Mouse (Mus musculus): ENCODE results near the gene Gm20403. TPM values are rescaled to one million over a fixed set of nuclear protein-coding genes. Genes with fewer than 3 reads are reported as not detected.
"Not testable (repeated sequence)": the region's sequence is repeated elsewhere in the genome, so short reads cannot be mapped to it uniquely, and the experiment has no call there.

The Gm20403 gene
- polyA plus RNA-seq, 1 experiment from 2014 or later: not detected

GRCm38 (mm10) chr12:55013031-55013430, 26.7 kb upstream of the Gm20403 start:
- no peak overlapping the region for H3K27ac ChIP-seq (ENCODE audit: low read depth, low read length)
- no peak overlapping the region for H3K4me3 ChIP-seq (ENCODE audit: low read depth, low read length)
- no peak overlapping the region for H3K4me2 ChIP-seq
- H3K9me3 ChIP-seq (ENCODE audit: control insufficient read depth, low read length): no peaks in the 10 kb centered on the region
- 65% methylated on average over 1 of the region's 1 CpGs for WGBS
- ATAC-seq (replicated peaks; ENCODE audit: low FRiP score) (no peak), DNase-seq (ENCODE audit: low spot score) (no peak)
- H3K4me1 ChIP-seq (replicated peaks; ENCODE audit: control insufficient read depth, insufficient read depth, low read length): no peaks in the 10 kb centered on the region
- H3K9ac ChIP-seq (ENCODE audit: low read depth, low read length): no peak overlapping the region
- no peaks in the 10 kb centered on the region for H3K36me3 ChIP-seq (ENCODE audit: control insufficient read depth, insufficient read depth, low read length)
- H3K27me3 ChIP-seq (replicated peaks; ENCODE audit: control insufficient read depth, insufficient read depth, low read length): no peaks in the 10 kb centered on the region

GRCm38 (mm10) chr12:55007361-55008008, 21.2 kb upstream of the Gm20403 start:
- 83% methylated on average over 14 of the region's 14 CpGs for WGBS
- no peak overlapping the region for H3K4me2 ChIP-seq
- H3K27ac ChIP-seq (ENCODE audit: low read depth, low read length): no peak overlapping the region
- no peak overlapping the region for H3K4me3 ChIP-seq (ENCODE audit: low read depth, low read length)
- no peak overlapping the region for H3K9ac ChIP-seq (ENCODE audit: low read depth, low read length)
- ATAC-seq (replicated peaks; ENCODE audit: low FRiP score) (no peak), DNase-seq (ENCODE audit: low spot score) (no peak)
- no peaks in the 10 kb centered on the region for H3K4me1 ChIP-seq (replicated peaks; ENCODE audit: control insufficient read depth, insufficient read depth, low read length)
- H3K27me3 ChIP-seq (replicated peaks; ENCODE audit: control insufficient read depth, insufficient read depth, low read length): no peaks in the 10 kb centered on the region
- no peaks in the 10 kb centered on the region for H3K36me3 ChIP-seq (ENCODE audit: control insufficient read depth, insufficient read depth, low read length)
- 0 out of 2 replicates have a peak, but pooled peaks cover 3% of the 10 kb centered on the region for H3K9me3 ChIP-seq (ENCODE audit: control insufficient read depth, low read length)

GRCm38 (mm10) chr12:55006071-55006470, 19.7 kb upstream of the Gm20403 start:
- Histone ChIP-seq H3K4me1 (replicated peaks; ENCODE audit: control insufficient read depth, insufficient read depth, low read length) (no peaks in the 10 kb centered on the region), H3K27me3 (replicated peaks; ENCODE audit: control insufficient read depth, insufficient read depth, low read length) (no peaks in the 10 kb centered on the region), H3K27ac (ENCODE audit: low read depth, low read length) (no peak overlapping the region), H3K9ac (ENCODE audit: low read depth, low read length) (no peak overlapping the region), H3K4me2 (no peak overlapping the region), H3K9me3 (ENCODE audit: control insufficient read depth, low read length) (0 out of 2 replicates have a peak, but pooled peaks cover 3% of the 10 kb centered on the region), H3K36me3 (ENCODE audit: control insufficient read depth, insufficient read depth, low read length) (no peaks in the 10 kb centered on the region), H3K4me3 (ENCODE audit: low read depth, low read length) (no peak overlapping the region)
- no peak for ATAC-seq (replicated peaks; ENCODE audit: low FRiP score)
- 88% methylated on average over 7 of the region's 7 CpGs for WGBS
- no peak for DNase-seq (ENCODE audit: low spot score)

- Histone ChIP-seq H3K4me2 (no peak overlapping the region), H3K9ac (ENCODE audit: low read depth, low read length) (no peak overlapping the region)
- 90% methylated on average over 3 of the region's 3 CpGs for WGBS
These were observed 18.1 kb upstream of the Gm20403 start for GRCm38 (mm10) chr12:55004396-55004795.

GRCm38 (mm10) chr12:55003843-55004242, 17.5 kb upstream of the Gm20403 start:
- Histone ChIP-seq H3K36me3 (ENCODE audit: control insufficient read depth, insufficient read depth, low read length) (no peaks in the 10 kb centered on the region), H3K9ac (ENCODE audit: low read depth, low read length) (no peak overlapping the region), H3K4me2 (no peak overlapping the region), H3K4me1 (replicated peaks; ENCODE audit: control insufficient read depth, insufficient read depth, low read length) (no peaks in the 10 kb centered on the region), H3K27me3 (replicated peaks; ENCODE audit: control insufficient read depth, insufficient read depth, low read length) (no peaks in the 10 kb centered on the region), H3K9me3 (ENCODE audit: control insufficient read depth, low read length) (0 out of 2 replicates have a peak, but pooled peaks cover 3% of the 10 kb centered on the region), H3K4me3 (ENCODE audit: low read depth, low read length) (no peak overlapping the region), H3K27ac (ENCODE audit: low read depth, low read length) (no peak overlapping the region)
- DNase-seq (ENCODE audit: low spot score) (no peak), ATAC-seq (replicated peaks; ENCODE audit: low FRiP score) (no peak)
- WGBS: 84% methylated on average over 5 of the region's 5 CpGs

More at GRCm38 (mm10) chr12:55004396-55004795, 18.1 kb upstream of the Gm20403 start:
- Histone ChIP-seq H3K27ac (ENCODE audit: low read depth, low read length) (no peak overlapping the region), H3K27me3 (replicated peaks; ENCODE audit: control insufficient read depth, insufficient read depth, low read length) (no peaks in the 10 kb centered on the region), H3K36me3 (ENCODE audit: control insufficient read depth, insufficient read depth, low read length) (no peaks in the 10 kb centered on the region), H3K4me1 (replicated peaks; ENCODE audit: control insufficient read depth, insufficient read depth, low read length) (no peaks in the 10 kb centered on the region), H3K9me3 (ENCODE audit: control insufficient read depth, low read length) (0 out of 2 replicates have a peak, but pooled peaks cover 3% of the 10 kb centered on the region), H3K4me3 (ENCODE audit: low read depth, low read length) (no peak overlapping the region)
- no peak for DNase-seq (ENCODE audit: low spot score)
- no peak for ATAC-seq (replicated peaks; ENCODE audit: low FRiP score)

GRCm38 (mm10) chr12:55002532-55002931, 16.2 kb upstream of the Gm20403 start:
- H3K27ac ChIP-seq (ENCODE audit: low read depth, low read length); H3K27me3 ChIP-seq (replicated peaks; ENCODE audit: control insufficient read depth, insufficient read depth, low read length); H3K36me3 ChIP-seq (ENCODE audit: control insufficient read depth, insufficient read depth, low read length); DNase-seq (ENCODE audit: low spot score); H3K9ac ChIP-seq (ENCODE audit: low read depth, low read length); H3K4me1 ChIP-seq (replicated peaks; ENCODE audit: control insufficient read depth, insufficient read depth, low read length); H3K4me3 ChIP-seq (ENCODE audit: low read depth, low read length); H3K9me3 ChIP-seq (ENCODE audit: control insufficient read depth, low read length); ATAC-seq (replicated peaks; ENCODE audit: low FRiP score); H3K4me2 ChIP-seq: not testable (repeated sequence)
- WGBS: 66% methylated on average over 7 of the region's 7 CpGs

GRCm38 (mm10) chr12:54999016-54999690, 12.8 kb upstream of the Gm20403 start:
- Histone ChIP-seq H3K27ac (ENCODE audit: low read depth, low read length) (no peak overlapping the region), H3K4me1 (replicated peaks; ENCODE audit: control insufficient read depth, insufficient read depth, low read length) (no peaks in the 10 kb centered on the region), H3K27me3 (replicated peaks; ENCODE audit: control insufficient read depth, insufficient read depth, low read length) (no peaks in the 10 kb centered on the region), H3K36me3 (ENCODE audit: control insufficient read depth, insufficient read depth, low read length) (no peaks in the 10 kb centered on the region), H3K4me2 (peak overlapping the region; percentile 29; the same call in 1 of the 2 replicates), H3K9ac (ENCODE audit: low read depth, low read length) (0 out of 2 replicates have a peak overlapping the region, but pooled peaks have one; percentile 12), H3K4me3 (ENCODE audit: low read depth, low read length) (no peak overlapping the region), H3K9me3 (ENCODE audit: control insufficient read depth, low read length) (no peaks in the 10 kb centered on the region)
- 54% methylated on average over 14 of the region's 14 CpGs for WGBS
- ATAC-seq (replicated peaks; ENCODE audit: low FRiP score) (no peak), DNase-seq (ENCODE audit: low spot score) (no peak)

- no peak for ATAC-seq (replicated peaks; ENCODE audit: low FRiP score)
- WGBS: 64% methylated on average over 5 of the region's 5 CpGs
These were observed 12.1 kb upstream of the Gm20403 start for GRCm38 (mm10) chr12:54998411-54998810.

More at GRCm38 (mm10) chr12:54998411-54998810, 12.1 kb upstream of the Gm20403 start:
- no peaks in the 10 kb centered on the region for H3K9me3 ChIP-seq (ENCODE audit: control insufficient read depth, low read length)
- H3K4me1 ChIP-seq (replicated peaks; ENCODE audit: control insufficient read depth, insufficient read depth, low read length): peaks cover 2% of the 10 kb centered on the region; the same call in 1 of the 2 replicates
- no peak overlapping the region for H3K4me3 ChIP-seq (ENCODE audit: low read depth, low read length)
- no peak overlapping the region for H3K4me2 ChIP-seq
- H3K27ac ChIP-seq (ENCODE audit: low read depth, low read length): no peak overlapping the region
- H3K36me3 ChIP-seq (ENCODE audit: control insufficient read depth, insufficient read depth, low read length): no peaks in the 10 kb centered on the region
- no peak overlapping the region for H3K9ac ChIP-seq (ENCODE audit: low read depth, low read length)
- H3K27me3 ChIP-seq (replicated peaks; ENCODE audit: control insufficient read depth, insufficient read depth, low read length): no peaks in the 10 kb centered on the region
- DNase-seq (ENCODE audit: low spot score): no peak

Data from liver, embryonic 11.5 days (tissue).